Mouse (Mus musculus): ENCODE results near the gene Bmi1. TPM values are rescaled to one million over a fixed set of nuclear protein-coding genes. Genes with fewer than 3 reads are reported as not detected.
A peak's percentile ranks its signal among the peaks of the same experiment; 100 is the strongest.

Bmi1 gene
- polyA plus RNA-seq, 1 experiment from 2014 or later, result 17.8 TPM

GRCm38 (mm10) chr2:18697591-18698244 is 20.9 kb downstream of the Bmi1 start:
- H3K9me3 ChIP-seq, result no peaks in the 10 kb centered on the region
- WGBS, result 5% methylated on average over 4 of the region's 4 CpGs
- no peak for ATAC-seq (ENCODE audit: low FRiP score, low read depth)

GRCm38 (mm10) chr2:18698663-18699385 is 22.0 kb downstream of the Bmi1 start:
- under 1% methylated on average over 56 of the region's 56 CpGs for WGBS
- no peaks in the 10 kb centered on the region for H3K9me3 ChIP-seq
- H3K4me2 ChIP-seq, result no peak overlapping the region
- no peak overlapping the region for H3K27ac ChIP-seq (replicated peaks)
- no peak overlapping the region for H3K4me3 ChIP-seq
- peaks cover 15% of the 10 kb centered on the region for H3K4me1 ChIP-seq (replicated peaks)
- H3K27me3 ChIP-seq, result peaks cover 50% of the 10 kb centered on the region
- H3K9ac ChIP-seq, result no peak overlapping the region
- H3K36me3 ChIP-seq, result no peaks in the 10 kb centered on the region
- ATAC-seq (ENCODE audit: low FRiP score, low read depth), result no peak

More at GRCm38 (mm10) chr2:18697591-18698244, 20.9 kb downstream of the Bmi1 start:
- H3K4me2 ChIP-seq, result no peak overlapping the region
- no peak overlapping the region for H3K4me3 ChIP-seq
- no peak overlapping the region for H3K27ac ChIP-seq (replicated peaks)
- peaks cover 15% of the 10 kb centered on the region for H3K4me1 ChIP-seq (replicated peaks)
- no peak overlapping the region for H3K9ac ChIP-seq
- H3K36me3 ChIP-seq, result no peaks in the 10 kb centered on the region
- peaks cover 53% of the 10 kb centered on the region for H3K27me3 ChIP-seq

GRCm38 (mm10) chr2:18699401-18699990 is 22.7 kb downstream of the Bmi1 start:
- no peak overlapping the region for H3K4me2 ChIP-seq
- WGBS, result 1% methylated on average over 11 of the region's 11 CpGs
- H3K27me3 ChIP-seq, result peaks cover 50% of the 10 kb centered on the region
- H3K9me3 ChIP-seq, result no peaks in the 10 kb centered on the region
- no peak overlapping the region for H3K9ac ChIP-seq
- no peak for ATAC-seq (ENCODE audit: low FRiP score, low read depth)
- H3K27ac ChIP-seq (replicated peaks), result no peak overlapping the region
- H3K4me3 ChIP-seq, result no peak overlapping the region
- no peaks in the 10 kb centered on the region for H3K36me3 ChIP-seq
- H3K4me1 ChIP-seq (replicated peaks), result peaks cover 8% of the 10 kb centered on the region

GRCm38 (mm10) chr2:18710356-18710755 is 33.5 kb downstream of the Bmi1 start:
- WGBS, result 69% methylated on average over 3 of the region's 3 CpGs
- Histone ChIP-seq H3K27me3 (0 out of 2 replicates have a peak, but pooled peaks cover 5% of the 10 kb centered on the region), H3K27ac (replicated peaks) (no peak overlapping the region), H3K9me3 (no peaks in the 10 kb centered on the region), H3K4me2 (no peak overlapping the region), H3K4me3 (no peak overlapping the region), H3K9ac (no peak overlapping the region), H3K36me3 (no peaks in the 10 kb centered on the region), H3K4me1 (replicated peaks) (no peaks in the 10 kb centered on the region)
- ATAC-seq (ENCODE audit: low FRiP score, low read depth), result no peak

GRCm38 (mm10) chr2:18713071-18713470 is 36.3 kb downstream of the Bmi1 start:
- Histone ChIP-seq H3K36me3 (no peaks in the 10 kb centered on the region), H3K27ac (replicated peaks) (no peak overlapping the region), H3K4me3 (no peak overlapping the region), H3K9me3 (no peaks in the 10 kb centered on the region), H3K4me2 (no peak overlapping the region), H3K4me1 (replicated peaks) (no peaks in the 10 kb centered on the region), H3K27me3 (no peaks in the 10 kb centered on the region), H3K9ac (no peak overlapping the region)
- 72% methylated on average over 2 of the region's 2 CpGs for WGBS
- ATAC-seq (ENCODE audit: low FRiP score, low read depth), result no peak

GRCm38 (mm10) chr2:18714337-18714736 is 37.5 kb downstream of the Bmi1 start:
- no peak for ATAC-seq (ENCODE audit: low FRiP score, low read depth)
- Histone ChIP-seq H3K4me3 (no peak overlapping the region), H3K27me3 (no peaks in the 10 kb centered on the region), H3K9me3 (no peaks in the 10 kb centered on the region), H3K4me1 (replicated peaks) (no peaks in the 10 kb centered on the region), H3K27ac (replicated peaks) (no peak overlapping the region), H3K4me2 (no peak overlapping the region), H3K36me3 (no peaks in the 10 kb centered on the region), H3K9ac (no peak overlapping the region)
- 78% methylated on average over 3 of the region's 3 CpGs for WGBS

- 92% methylated on average over 4 of the region's 4 CpGs for WGBS
- ATAC-seq (ENCODE audit: low FRiP score, low read depth), result no peak
- no peaks in the 10 kb centered on the region for H3K36me3 ChIP-seq
These were observed 41.7 kb downstream of the Bmi1 start for GRCm38 (mm10) chr2:18718521-18718920.

GRCm38 (mm10) chr2:18722208-18722830 is 45.5 kb downstream of the Bmi1 start:
- Histone ChIP-seq H3K9me3 (no peaks in the 10 kb centered on the region), H3K4me3 (no peak overlapping the region)
- WGBS, result 66% methylated on average over 3 of the region's 3 CpGs

More at GRCm38 (mm10) chr2:18718521-18718920, 41.7 kb downstream of the Bmi1 start:
- no peak overlapping the region for H3K27ac ChIP-seq (replicated peaks)
- no peak overlapping the region for H3K9ac ChIP-seq
- H3K4me3 ChIP-seq, result no peak overlapping the region
- no peaks in the 10 kb centered on the region for H3K9me3 ChIP-seq
- no peak overlapping the region for H3K4me2 ChIP-seq
- no peaks in the 10 kb centered on the region for H3K4me1 ChIP-seq (replicated peaks)
- no peaks in the 10 kb centered on the region for H3K27me3 ChIP-seq

GRCm38 (mm10) chr2:18724462-18724861 is 47.6 kb downstream of the Bmi1 start:
- ATAC-seq (ENCODE audit: low FRiP score, low read depth), result no peak
- no peaks in the 10 kb centered on the region for H3K9me3 ChIP-seq
- H3K4me1 ChIP-seq (replicated peaks), result no peaks in the 10 kb centered on the region
- WGBS, result 79% methylated on average over 1 of the region's 1 CpGs
- no peaks in the 10 kb centered on the region for H3K36me3 ChIP-seq
- H3K27ac ChIP-seq (replicated peaks), result no peak overlapping the region
- H3K4me3 ChIP-seq, result no peak overlapping the region
- H3K27me3 ChIP-seq, result no peaks in the 10 kb centered on the region
- H3K4me2 ChIP-seq, result no peak overlapping the region
- no peak overlapping the region for H3K9ac ChIP-seq

More at GRCm38 (mm10) chr2:18722208-18722830, 45.5 kb downstream of the Bmi1 start:
- Histone ChIP-seq H3K4me2 (no peak overlapping the region), H3K27me3 (no peaks in the 10 kb centered on the region), H3K9ac (no peak overlapping the region), H3K27ac (replicated peaks) (no peak overlapping the region), H3K4me1 (replicated peaks) (no peaks in the 10 kb centered on the region), H3K36me3 (no peaks in the 10 kb centered on the region)
- ATAC-seq (ENCODE audit: low FRiP score, low read depth), result no peak

- no peak overlapping the region for H3K9ac ChIP-seq
- H3K27me3 ChIP-seq, result no peaks in the 10 kb centered on the region
- no peak overlapping the region for H3K4me3 ChIP-seq
- WGBS, result 89% methylated on average over 4 of the region's 4 CpGs
- ATAC-seq (ENCODE audit: low FRiP score, low read depth), result no peak
- H3K27ac ChIP-seq (replicated peaks), result no peak overlapping the region
- no peaks in the 10 kb centered on the region for H3K36me3 ChIP-seq
- no peak overlapping the region for H3K4me2 ChIP-seq
- H3K4me1 ChIP-seq (replicated peaks), result no peaks in the 10 kb centered on the region
- no peaks in the 10 kb centered on the region for H3K9me3 ChIP-seq
These were observed 49.1 kb downstream of the Bmi1 start for GRCm38 (mm10) chr2:18725880-18726279.

GRCm38 (mm10) chr2:18731718-18732117 is 54.9 kb downstream of the Bmi1 start:
- no peaks in the 10 kb centered on the region for H3K4me1 ChIP-seq (replicated peaks)
- no peak overlapping the region for H3K27ac ChIP-seq (replicated peaks)
- H3K9me3 ChIP-seq, result no peaks in the 10 kb centered on the region
- H3K36me3 ChIP-seq, result no peaks in the 10 kb centered on the region
- peak; percentile 73; the same call in 1 of the 2 replicates for ATAC-seq (ENCODE audit: low FRiP score, low read depth)
- 11% methylated on average over 9 of the region's 9 CpGs for WGBS
- H3K4me3 ChIP-seq, result no peak overlapping the region
- peak overlapping the region; percentile 16; the same call in 1 of the 2 replicates for H3K4me2 ChIP-seq
- no peak overlapping the region for H3K9ac ChIP-seq
- no peaks in the 10 kb centered on the region for H3K27me3 ChIP-seq
